Mouse (Mus musculus) liver, embryonic 14.5 days (tissue): ENCODE measurements around the gene Etfa. TPM values are rescaled to one million over a fixed set of nuclear protein-coding genes. Genes with fewer than 3 reads are reported as not detected.

Experiments used
- ATAC-seq: fragments of 200-750 bp; cut with Nextera tagmentation; 2 replicates; pipeline ENCODE4 v1.8.0; 2017; ENCODE audit warnings: moderate number of reproducible peaks, mild to moderate bottlenecking, moderate library complexity; ENCODE audit not compliant: insufficient read depth
- DNase-seq, 3 experiments: peaks; one replicate each; pipeline ENCODE4 v3.0.0-alpha.2; 2012 to 2013; ENCODE audit warnings: low read depth in 3 of 3, low spot score in 3 of 3
- H3K27ac ChIP-seq: fragments of 300-500 bp; sonication (generic); 2 replicates; pipeline ENCODE4 v1.5.1; 2014; ENCODE audit warnings: moderate library complexity, mild to moderate bottlenecking, control low read depth, inconsistent platforms
- H3K27me3 ChIP-seq: fragments of 300-500 bp; sonication (generic); 2 replicates; pipeline ENCODE4 v1.6.1; 2014; ENCODE audit warnings: mild to moderate bottlenecking, low read length, moderate library complexity; ENCODE audit not compliant: control insufficient read depth, insufficient read depth
- H3K36me3 ChIP-seq: fragments of 300-500 bp; sonication (generic); replicated peaks from 2 replicates; pipeline ENCODE4 v1.6.1; 2014; ENCODE audit warnings: low read depth; ENCODE audit not compliant: control insufficient read depth, insufficient read depth
- H3K4me1 ChIP-seq, 2 experiments: fragments of 200-500 bp in 1 of 2; fragments of 300-500 bp in 1 of 2; sonication (generic) in 1 of 2; replicated peaks; 2 replicates each; pipeline ENCODE4 v1.6.1; 2012 to 2014; ENCODE audit warnings: antibody characterized with exemption in 1 of 2, inconsistent platforms in 1 of 2, low read length in 1 of 2; ENCODE audit not compliant: control insufficient read depth in 2 of 2, insufficient read depth in 2 of 2
- H3K4me2 ChIP-seq: fragments of 300-500 bp; sonication (generic); 2 replicates; pipeline ENCODE4 v1.6.1; 2014; ENCODE audit warnings: low read depth, mild to moderate bottlenecking, control low read depth, moderate library complexity
- H3K4me3 ChIP-seq, 2 experiments: fragments of 200-500 bp in 1 of 2; fragments of 300-500 bp in 1 of 2; sonication (generic) in 1 of 2; 2 replicates each; pipeline ENCODE4 v1.5.1; 2012 to 2014; ENCODE audit warnings: low read depth in 2 of 2, low read length in 2 of 2, mild to moderate bottlenecking in 2 of 2, control low read depth in 1 of 2, inconsistent platforms in 1 of 2, moderate library complexity in 1 of 2; ENCODE audit not compliant: insufficient read depth in 1 of 2
- H3K9ac ChIP-seq: fragments of 300-500 bp; sonication (generic); replicated peaks from 2 replicates; pipeline ENCODE4 v1.6.1; 2014; ENCODE audit warnings: mild to moderate bottlenecking, control low read depth, moderate library complexity
- H3K9me3 ChIP-seq: fragments of 300-500 bp; sonication (generic); 2 replicates; pipeline ENCODE4 v1.6.1; 2016; ENCODE audit warnings: low read length, mixed read lengths; ENCODE audit not compliant: control insufficient read depth
- CTCF ChIP-seq: IDR thresholded peaks from 2 replicates; pipeline ENCODE4 v1.5.1; 2016; ENCODE audit warnings: antibody characterized with exemption, low read depth, control low read depth
- EP300 ChIP-seq: IDR thresholded peaks from 2 replicates; pipeline ENCODE4 v1.6.1; 2016; ENCODE audit warnings: antibody characterized with exemption, low read depth
- WGBS: fragments of 180-500 bp; shearing (Covaris S2); extraction: QIAGEN DNeasy Blood & Tissue Kit; methylation state at CpG from one replicate; pipeline ENCODE4 v1.1.7; 2014; ENCODE audit not compliant: insufficient replicate concordance; 5-methylcytosine and 5-hydroxymethylcytosine counted together
- polyA plus RNA-seq, 2 experiments: library from polyadenylated mRNA; depleted of rRNA in 1 of 2; stranded (reverse) in 1 of 2; unstranded in 1 of 2; fragments of >200 nt; fragmentation: Nextera tagmentation in 1 of 2; extraction: Ambion mirVana in 1 of 2; gene quantifications; 2 replicates each; pipeline versions ENCODE4 v1.2.1 to v1.2.3; 2012 to 2014

Etfa gene
- polyA plus RNA-seq, 2 experiments: 87.6 to 181 TPM

GRCm38 (mm10) chr9:55511521-55511993 is 486 bp downstream of the Etfa start:
- TF ChIP-seq EP300 (no peak), CTCF (no peak)
- peak overlapping the region; percentile 94 for H3K9ac ChIP-seq
- no peaks in the 10 kb centered on the region for H3K9me3 ChIP-seq
- H3K4me2 ChIP-seq: peak overlapping the region; percentile 91
- ATAC-seq (peak; percentile 77), DNase-seq (peak; percentile 33 to 54 (median 41))
- under 1% methylated on average over 32 of the region's 32 CpGs for WGBS
- H3K4me3 ChIP-seq: peak overlapping the region; percentile 87 to 98
- no peaks in the 10 kb centered on the region for H3K36me3 ChIP-seq
- H3K4me1 ChIP-seq: peaks cover 0 to 10% of the 10 kb centered on the region in 2 experiments; a peak in 3 of 4 replicates
- peak overlapping the region; percentile 82 for H3K27ac ChIP-seq
- H3K27me3 ChIP-seq: no peaks in the 10 kb centered on the region

- Histone ChIP-seq H3K27ac (no peak overlapping the region), H3K36me3 (no peaks in the 10 kb centered on the region), H3K4me1 (peaks cover 0 to 10% of the 10 kb centered on the region in 2 experiments; a peak in 3 of 4 replicates), H3K4me2 (peak overlapping the region; percentile 91), H3K9me3 (no peaks in the 10 kb centered on the region), H3K4me3 (peak overlapping the region; percentile 12 to 98; a peak in 3 of 4 replicates), H3K27me3 (no peaks in the 10 kb centered on the region), H3K9ac (peak overlapping the region; percentile 94)
- DNase-seq (no peak), ATAC-seq (no peak)
- 69% methylated on average over 10 of the region's 10 CpGs for WGBS
- TF ChIP-seq CTCF: no peak
- TF ChIP-seq EP300: no peak
These were observed 1.3 kb downstream of the Etfa start for GRCm38 (mm10) chr9:55510651-55511235.

- H3K27me3 ChIP-seq: no peaks in the 10 kb centered on the region
- no peak overlapping the region for H3K27ac ChIP-seq
These were observed 2.3 kb downstream of the Etfa start for GRCm38 (mm10) chr9:55509731-55510130.

GRCm38 (mm10) chr9:55508701-55509100 is 3.3 kb downstream of the Etfa start:
- Histone ChIP-seq H3K4me2 (no peak overlapping the region), H3K9me3 (no peaks in the 10 kb centered on the region), H3K27ac (no peak overlapping the region), H3K36me3 (no peaks in the 10 kb centered on the region), H3K9ac (no peak overlapping the region), H3K27me3 (no peaks in the 10 kb centered on the region), H3K4me3 (no peak overlapping the region), H3K4me1 (peaks cover 0 to 10% of the 10 kb centered on the region in 2 experiments; a peak in 3 of 4 replicates)
- ATAC-seq (no peak), DNase-seq (no peak)
- 72% methylated on average over 4 of the region's 4 CpGs for WGBS
- TF ChIP-seq EP300: no peak
- no peak for TF ChIP-seq CTCF

More at GRCm38 (mm10) chr9:55509731-55510130, 2.3 kb downstream of the Etfa start:
- no peak for ATAC-seq
- H3K4me2 ChIP-seq: peak overlapping the region; percentile 28; the same call in 1 of the 2 replicates
- no peak for DNase-seq
- no peaks in the 10 kb centered on the region for H3K36me3 ChIP-seq
- no peak overlapping the region for H3K4me3 ChIP-seq
- H3K9ac ChIP-seq: no peak overlapping the region
- peaks cover 0 to 10% of the 10 kb centered on the region in 2 experiments; a peak in 3 of 4 replicates for H3K4me1 ChIP-seq
- no peak for TF ChIP-seq CTCF
- TF ChIP-seq EP300: no peak
- H3K9me3 ChIP-seq: no peaks in the 10 kb centered on the region
- 62% methylated on average over 1 of the region's 1 CpGs for WGBS

- no peak for DNase-seq
- Histone ChIP-seq H3K4me2 (no peak overlapping the region), H3K9me3 (no peaks in the 10 kb centered on the region), H3K27me3 (no peaks in the 10 kb centered on the region), H3K4me1 (peaks cover 0 to 9% of the 10 kb centered on the region in 2 experiments; a peak in 3 of 4 replicates), H3K9ac (no peak overlapping the region), H3K36me3 (no peaks in the 10 kb centered on the region), H3K4me3 (no peak overlapping the region), H3K27ac (no peak overlapping the region)
- TF ChIP-seq EP300 (no peak), CTCF (no peak)
- no peak for ATAC-seq
- WGBS: 65% methylated on average over 3 of the region's 3 CpGs
These were observed 4.1 kb downstream of the Etfa start for GRCm38 (mm10) chr9:55507922-55508321.
